Mouse (Mus musculus) forebrain, embryonic 13.5 days (tissue): ENCODE measurements around the gene Nrsn2. TPM values are rescaled to one million over a fixed set of nuclear protein-coding genes. Genes with fewer than 3 reads are reported as not detected.
A peak's percentile ranks its signal among the peaks of the same experiment; 100 is the strongest.

Experiments
- ATAC-seq: fragments of 200-750 bp; cut with Nextera tagmentation; 2 replicates; pipeline ENCODE4 v1.8.0; 2017
- H3K27ac ChIP-seq: fragments of 300-500 bp; sonication (generic); 2 replicates; pipeline ENCODE4 v1.5.1; 2015; ENCODE audit warnings: inconsistent platforms, mild to moderate bottlenecking, moderate library complexity
- H3K27me3 ChIP-seq: fragments of 300-500 bp; sonication (generic); 2 replicates; pipeline ENCODE4 v1.6.1; 2015; ENCODE audit warnings: mild to moderate bottlenecking, inconsistent platforms
- H3K36me3 ChIP-seq: fragments of 300-500 bp; sonication (generic); 2 replicates; pipeline ENCODE4 v1.6.1; 2015; ENCODE audit warnings: mild to moderate bottlenecking, inconsistent platforms; ENCODE audit not compliant: poor library complexity, severe bottlenecking
- H3K4me1 ChIP-seq: fragments of 300-500 bp; sonication (generic); 2 replicates; pipeline ENCODE4 v1.6.1; 2015; ENCODE audit warnings: inconsistent platforms
- H3K4me2 ChIP-seq: fragments of 300-500 bp; sonication (generic); 2 replicates; pipeline ENCODE4 v1.6.1; 2015; ENCODE audit warnings: inconsistent platforms, mild to moderate bottlenecking, moderate library complexity
- H3K4me3 ChIP-seq: fragments of 300-500 bp; sonication (generic); 2 replicates; pipeline ENCODE4 v1.5.1; 2015; ENCODE audit warnings: mild to moderate bottlenecking, inconsistent platforms
- H3K9ac ChIP-seq: fragments of 300-500 bp; sonication (generic); 2 replicates; pipeline ENCODE4 v1.6.1; 2015; ENCODE audit warnings: mild to moderate bottlenecking, inconsistent platforms
- H3K9me3 ChIP-seq: fragments of 300-500 bp; sonication (generic); replicated peaks from 2 replicates; pipeline ENCODE4 v1.6.1; 2016; ENCODE audit warnings: inconsistent platforms
- WGBS: fragments of 180-500 bp; shearing (Covaris S2); methylation state at CpG from one replicate; pipeline ENCODE4 v1.1.7; 2015; 5-methylcytosine and 5-hydroxymethylcytosine counted together
- polyA plus RNA-seq: library from polyadenylated mRNA; unstranded; fragments of >200 nt; fragmentation: Nextera tagmentation; extraction: Ambion mirVana; gene quantifications from 2 replicates; pipeline ENCODE4 v1.2.1, GENCODE M21; 2015

Gene Nrsn2
- polyA plus RNA-seq, 1 experiment from 2014 or later, result 11.8 TPM

DNA sequence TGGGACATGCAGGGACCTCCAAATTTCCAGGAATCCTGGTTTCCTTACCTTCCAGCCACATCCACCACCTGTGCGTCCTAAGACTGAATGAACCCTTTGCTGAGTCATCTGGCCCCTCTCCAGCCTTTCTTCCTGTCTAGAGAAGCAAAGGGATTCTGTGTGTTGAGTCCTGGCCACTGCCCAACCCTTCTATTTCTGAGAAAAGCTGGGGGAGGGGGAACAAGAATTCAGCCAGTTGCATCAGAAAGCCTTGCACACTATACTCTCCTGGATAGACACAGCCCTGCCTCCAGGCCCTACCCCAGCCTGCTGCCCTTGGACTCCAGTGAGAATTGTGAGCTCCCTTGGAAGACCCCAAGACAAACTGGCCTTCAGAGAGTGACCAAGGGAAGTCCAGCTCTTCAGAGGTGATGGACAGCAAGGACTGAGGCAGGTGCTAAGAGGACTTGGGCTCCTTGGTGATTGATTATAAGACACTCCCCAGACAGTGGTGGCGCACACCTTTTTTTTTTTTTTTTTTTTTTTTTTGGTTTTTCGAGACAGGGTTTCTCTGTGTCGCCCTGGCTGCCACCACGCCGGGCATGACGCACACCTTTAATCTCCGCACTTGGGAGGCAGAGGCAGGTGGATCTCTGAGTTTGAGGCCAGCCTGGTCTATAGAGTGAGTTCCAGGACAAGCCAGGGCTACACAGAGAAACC, 26.4 kb downstream of the Nrsn2 start:
- ATAC-seq, result no peak
- H3K9me3 ChIP-seq, result no peaks in the 10 kb centered on the region
- H3K4me2 ChIP-seq, result no peak overlapping the region
- H3K36me3 ChIP-seq, result no peaks in the 10 kb centered on the region
- no peak overlapping the region for H3K9ac ChIP-seq
- 89% methylated on average over 8 of the region's 8 CpGs for WGBS
- 0 out of 2 replicates have a peak, but pooled peaks cover 3% of the 10 kb centered on the region for H3K4me1 ChIP-seq
- H3K27me3 ChIP-seq, result 0 out of 2 replicates have a peak, but pooled peaks cover 4% of the 10 kb centered on the region
- H3K27ac ChIP-seq, result no peak overlapping the region
- no peak overlapping the region for H3K4me3 ChIP-seq

GRCm38 (mm10) chr2:152349205-152349604, 27.2 kb downstream of the Nrsn2 start:
- Histone ChIP-seq H3K27ac (no peak overlapping the region), H3K4me3 (no peak overlapping the region), H3K4me1 (peaks cover 7% of the 10 kb centered on the region), H3K36me3 (no peaks in the 10 kb centered on the region), H3K9me3 (no peaks in the 10 kb centered on the region), H3K4me2 (no peak overlapping the region), H3K9ac (no peak overlapping the region), H3K27me3 (0 out of 2 replicates have a peak, but pooled peaks cover 5% of the 10 kb centered on the region)
- no peak for ATAC-seq
- WGBS, result 86% methylated on average over 6 of the region's 6 CpGs

DNA sequence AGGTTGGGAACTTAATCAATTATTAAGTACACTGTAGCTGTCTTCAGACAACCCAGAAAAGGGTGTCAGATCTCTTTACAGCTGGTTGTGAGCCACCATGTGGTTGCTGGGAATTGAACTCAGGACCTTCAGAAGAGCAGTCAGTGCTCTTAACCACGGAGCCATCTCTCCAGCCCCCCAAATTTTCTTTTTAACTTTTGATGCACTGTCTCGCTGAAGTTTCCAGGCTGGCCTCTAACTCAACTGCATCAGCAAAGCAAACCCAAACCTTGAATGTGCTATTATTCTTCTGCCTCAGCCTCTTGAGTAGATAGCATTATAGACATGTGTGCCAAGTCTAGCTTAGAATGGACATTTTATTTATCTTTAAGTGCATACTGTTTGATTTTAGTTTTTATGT, 28.7 kb downstream of the Nrsn2 start:
- Histone ChIP-seq H3K4me3 (no peak overlapping the region), H3K4me2 (no peak overlapping the region), H3K9me3 (no peaks in the 10 kb centered on the region), H3K27me3 (0 out of 2 replicates have a peak, but pooled peaks cover 8% of the 10 kb centered on the region), H3K4me1 (peaks cover 13% of the 10 kb centered on the region), H3K36me3 (no peaks in the 10 kb centered on the region), H3K27ac (no peak overlapping the region), H3K9ac (no peak overlapping the region)
- ATAC-seq, result no peak
- 84% methylated on average over 2 of the region's 2 CpGs for WGBS

- 50% methylated on average over 9 of the region's 9 CpGs for WGBS
- ATAC-seq, result no peak
- Histone ChIP-seq H3K4me1 (peaks cover 13% of the 10 kb centered on the region), H3K9ac (no peak overlapping the region), H3K36me3 (no peaks in the 10 kb centered on the region), H3K27ac (no peak overlapping the region), H3K4me2 (no peak overlapping the region), H3K4me3 (no peak overlapping the region), H3K27me3 (peaks cover 13% of the 10 kb centered on the region; the same call in 1 of the 2 replicates), H3K9me3 (no peaks in the 10 kb centered on the region)
Measured at GRCm38 (mm10) chr2:152346776-152347465, 29.5 kb downstream of the Nrsn2 start.

DNA sequence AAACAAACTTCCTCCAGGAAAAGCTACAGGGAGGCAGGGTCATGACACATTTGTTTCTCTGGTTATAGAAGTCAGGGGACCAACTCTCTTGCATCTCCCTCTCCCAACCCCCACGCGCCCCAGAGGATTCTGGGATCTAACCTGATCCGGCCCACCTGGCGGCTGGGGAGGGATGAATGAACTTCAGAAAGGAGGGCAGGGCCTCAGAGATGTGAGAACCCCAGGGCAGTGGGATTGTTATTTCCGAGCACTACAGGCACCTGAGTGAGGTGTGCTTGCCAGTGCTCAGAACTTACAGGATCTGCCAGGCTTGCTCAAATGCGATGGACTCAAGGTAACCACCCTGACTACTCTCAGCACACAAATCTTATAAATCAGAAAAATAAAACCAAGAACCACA, 31.0 kb downstream of the Nrsn2 start:
- peaks cover 13% of the 10 kb centered on the region for H3K4me1 ChIP-seq
- no peak overlapping the region for H3K4me3 ChIP-seq
- no peak overlapping the region for H3K4me2 ChIP-seq
- no peaks in the 10 kb centered on the region for H3K36me3 ChIP-seq
- 60% methylated on average over 6 of the region's 6 CpGs for WGBS
- no peak for ATAC-seq
- no peaks in the 10 kb centered on the region for H3K9me3 ChIP-seq
- H3K27ac ChIP-seq, result no peak overlapping the region
- peaks cover 16% of the 10 kb centered on the region; the same call in 1 of the 2 replicates for H3K27me3 ChIP-seq
- no peak overlapping the region for H3K9ac ChIP-seq

GRCm38 (mm10) chr2:152344909-152345308, 31.5 kb downstream of the Nrsn2 start:
- Histone ChIP-seq H3K9me3 (no peaks in the 10 kb centered on the region), H3K4me3 (no peak overlapping the region), H3K36me3 (no peaks in the 10 kb centered on the region), H3K27ac (no peak overlapping the region), H3K27me3 (peaks cover 16% of the 10 kb centered on the region; the same call in 1 of the 2 replicates), H3K9ac (no peak overlapping the region), H3K4me1 (peaks cover 12% of the 10 kb centered on the region), H3K4me2 (no peak overlapping the region; the same call in 1 of the 2 replicates)
- WGBS, result 63% methylated on average over 5 of the region's 5 CpGs
- no peak for ATAC-seq

GRCm38 (mm10) chr2:152344361-152344760, 32.1 kb downstream of the Nrsn2 start:
- H3K9me3 ChIP-seq, result no peaks in the 10 kb centered on the region
- H3K4me3 ChIP-seq, result peak overlapping the region; percentile 50
- peak overlapping the region; percentile 74 for H3K4me2 ChIP-seq
- H3K9ac ChIP-seq, result peak overlapping the region; percentile 65
- H3K4me1 ChIP-seq, result peaks cover 11% of the 10 kb centered on the region
- H3K27ac ChIP-seq, result no peak overlapping the region
- WGBS, result 9% methylated on average over 10 of the region's 10 CpGs
- H3K36me3 ChIP-seq, result no peaks in the 10 kb centered on the region
- no peak for ATAC-seq
- peaks cover 16% of the 10 kb centered on the region; the same call in 1 of the 2 replicates for H3K27me3 ChIP-seq

GRCm38 (mm10) chr2:152343329-152344213, 32.9 kb downstream of the Nrsn2 start, which contains the start of gene Trib3:
TSS of gene Trib3 (minus strand) at chr2:152344032.
- peak within 1 kb of the TSS; percentile 50 for H3K4me3 ChIP-seq

GRCm38 (mm10) chr2:152339631-152340179, 36.7 kb downstream of the Nrsn2 start:
- peaks cover 11% of the 10 kb centered on the region; the same call in 1 of the 2 replicates for H3K27me3 ChIP-seq
- no peak for ATAC-seq
- H3K4me1 ChIP-seq, result peaks cover 11% of the 10 kb centered on the region
- no peak overlapping the region for H3K9ac ChIP-seq
- 88% methylated on average over 22 of the region's 22 CpGs for WGBS
- no peak overlapping the region for H3K4me3 ChIP-seq
- no peak overlapping the region for H3K4me2 ChIP-seq
- H3K27ac ChIP-seq, result no peak overlapping the region
- H3K9me3 ChIP-seq, result no peaks in the 10 kb centered on the region
- no peaks in the 10 kb centered on the region for H3K36me3 ChIP-seq

More at GRCm38 (mm10) chr2:152343329-152344213, 32.9 kb downstream of the Nrsn2 start, which contains the start of gene Trib3:
- peak within 1 kb of the TSS; percentile 65 for H3K9ac ChIP-seq
- H3K27me3 ChIP-seq, result peaks cover 16% of the 10 kb centered on the region; the same call in 1 of the 2 replicates
- H3K27ac ChIP-seq, result no peak within 1 kb of the TSS
- H3K36me3 ChIP-seq, result no peaks in the 10 kb centered on the region
- H3K4me2 ChIP-seq, result peak within 1 kb of the TSS; percentile 74
- H3K4me1 ChIP-seq, result peaks cover 11% of the 10 kb centered on the region
- under 1% methylated on average over 51 of the region's 52 CpGs for WGBS
- peak; percentile 84 for ATAC-seq
- no peaks in the 10 kb centered on the region for H3K9me3 ChIP-seq

GRCm38 (mm10) chr2:152338319-152338718, 38.1 kb downstream of the Nrsn2 start:
- Histone ChIP-seq H3K36me3 (no peaks in the 10 kb centered on the region), H3K4me2 (no peak overlapping the region), H3K4me3 (no peak overlapping the region), H3K27me3 (peaks cover 11% of the 10 kb centered on the region; the same call in 1 of the 2 replicates), H3K4me1 (peaks cover 2% of the 10 kb centered on the region), H3K9ac (no peak overlapping the region), H3K27ac (no peak overlapping the region), H3K9me3 (no peaks in the 10 kb centered on the region)
- WGBS, result 85% methylated on average over 13 of the region's 13 CpGs
- no peak for ATAC-seq

- ATAC-seq, result no peak
- 89% methylated on average over 11 of the region's 11 CpGs for WGBS
- Histone ChIP-seq H3K27me3 (peaks cover 8% of the 10 kb centered on the region; the same call in 1 of the 2 replicates), H3K4me2 (no peak overlapping the region), H3K9ac (no peak overlapping the region), H3K4me3 (no peak overlapping the region), H3K36me3 (no peaks in the 10 kb centered on the region), H3K4me1 (no peaks in the 10 kb centered on the region), H3K9me3 (no peaks in the 10 kb centered on the region), H3K27ac (no peak overlapping the region)
Measured at GRCm38 (mm10) chr2:152337591-152338212, 38.7 kb downstream of the Nrsn2 start.
